Mouse (Mus musculus): Measurements from ENCODE around the gene Arid5a. TPM values are rescaled to one million over a fixed set of nuclear protein-coding genes. Genes with fewer than 3 reads are reported as not detected.
A peak's percentile ranks its signal among the peaks of the same experiment; 100 is the strongest.

The Arid5a gene
- 3.2 and 5.3 TPM in 2 replicates for polyA plus RNA-seq (2015; fragmentation: Nextera tagmentation; extraction: Ambion mirVana)

DNA sequence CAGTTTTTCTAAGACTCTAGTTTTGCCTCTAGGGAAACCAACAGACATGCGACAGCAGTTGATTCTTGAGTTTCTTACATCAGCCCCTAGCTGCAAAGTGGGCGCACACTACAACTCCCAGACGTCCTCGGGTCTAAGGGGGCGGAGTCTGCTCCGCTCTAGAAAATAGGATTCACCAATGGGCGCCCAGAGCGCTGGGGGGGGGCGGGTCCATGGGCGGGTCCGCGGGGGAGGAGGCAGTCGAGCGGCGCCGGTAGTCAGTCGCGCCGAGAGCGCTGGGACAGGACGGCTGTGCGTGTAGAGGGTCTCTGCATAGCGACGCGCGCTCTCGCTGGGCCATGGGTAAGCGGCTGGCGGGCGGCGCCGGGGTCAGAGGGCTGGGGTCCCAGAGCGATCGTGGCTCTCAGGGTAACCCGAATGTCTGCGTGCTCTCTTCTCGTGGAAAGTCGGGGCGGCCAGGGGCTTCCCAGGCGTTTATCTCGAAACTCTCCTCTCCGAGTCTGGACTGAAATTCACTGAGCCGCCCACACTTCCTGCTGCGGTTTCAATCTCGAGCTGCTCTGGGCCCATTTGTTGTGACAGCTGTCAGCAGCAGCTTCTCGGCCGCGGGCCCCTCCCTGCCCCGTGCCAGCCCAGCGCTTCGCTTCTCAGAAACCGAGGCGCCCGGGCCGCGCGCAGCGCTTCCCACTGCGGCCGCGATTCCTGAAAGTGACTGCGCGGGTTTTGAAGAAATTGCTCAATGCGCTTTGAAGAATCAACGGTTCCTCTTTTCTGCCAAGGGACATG, at the start of gene Arid5a:
Gene Arid5a (plus strand): TSS at position 239 of the 786 bp plus-strand sequence.
- Histone ChIP-seq H3K4me1 (replicated peaks) (peaks cover 16% of the 10 kb centered on the region; the same call in 1 of the 2 replicates), H3K27ac (peak within 1 kb of the TSS; percentile 46; the same call in 1 of the 2 replicates), H3K9ac (peak within 1 kb of the TSS; percentile 61), H3K4me2 (replicated peaks) (peak within 1 kb of the TSS; percentile 90), H3K9me3 (no peaks in the 10 kb centered on the region), H3K27me3 (replicated peaks) (0 out of 2 replicates have a peak, but pooled peaks cover 9% of the 10 kb centered on the region), H3K4me3 (replicated peaks) (peak within 1 kb of the TSS; percentile 60), H3K36me3 (no peaks in the 10 kb centered on the region)
- ATAC-seq = peak; percentile 94
- under 1% methylated on average over 65 of the region's 65 CpGs for WGBS

DNA sequence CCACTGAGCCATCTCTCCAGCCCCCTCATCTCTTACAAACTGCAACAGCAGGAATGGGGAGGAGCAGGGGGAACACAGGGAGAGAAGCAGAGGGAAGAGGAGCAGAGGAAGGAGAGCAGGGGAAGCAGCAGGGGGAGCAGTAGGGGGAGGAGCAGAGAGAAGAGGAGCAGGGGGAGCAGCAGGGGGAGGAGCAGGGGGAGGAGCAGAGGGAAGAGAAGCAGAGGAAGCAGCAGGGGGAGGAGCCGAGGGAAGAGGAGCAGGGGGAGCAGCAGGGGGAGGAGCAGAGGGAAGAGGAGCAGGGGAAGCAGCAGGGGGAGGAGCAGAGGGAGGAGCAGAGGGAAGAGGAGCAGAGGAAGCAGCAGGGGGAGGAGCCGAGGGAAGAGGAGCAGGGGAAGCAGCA, 48.9 kb upstream of the Arid5a start:
- Histone ChIP-seq H3K27ac (no peak overlapping the region), H3K9ac (no peak overlapping the region), H3K4me3 (replicated peaks) (no peak overlapping the region), H3K27me3 (replicated peaks) (no peaks in the 10 kb centered on the region), H3K9me3 (no peaks in the 10 kb centered on the region), H3K36me3 (no peaks in the 10 kb centered on the region), H3K4me1 (replicated peaks) (0 out of 2 replicates have a peak, but pooled peaks cover 6% of the 10 kb centered on the region), H3K4me2 (replicated peaks) (no peak overlapping the region)
- no peak for ATAC-seq
- WGBS = 75% methylated on average over 2 of the region's 2 CpGs

DNA sequence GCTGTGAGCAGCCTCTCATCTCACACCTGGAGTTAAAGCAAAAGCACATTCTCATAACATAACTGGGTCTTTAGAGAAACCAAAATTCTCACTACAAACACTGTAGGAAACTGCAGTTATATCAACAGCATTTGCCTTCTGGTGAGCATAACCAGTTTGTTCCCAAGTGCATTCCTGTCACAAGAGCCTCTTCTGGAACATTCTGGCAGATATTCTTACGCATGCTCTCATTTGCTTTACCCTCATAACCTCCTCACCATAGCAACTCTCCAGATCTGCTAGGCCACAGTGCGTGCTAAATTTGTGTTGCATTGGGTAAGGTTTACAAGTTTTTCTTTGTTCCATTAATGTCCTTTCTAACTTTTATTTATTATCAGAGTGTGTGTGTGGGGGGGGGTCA, 48.3 kb upstream of the Arid5a start:
- H3K9me3 ChIP-seq = no peaks in the 10 kb centered on the region
- no peaks in the 10 kb centered on the region for H3K36me3 ChIP-seq
- 91% methylated on average over 2 of the region's 2 CpGs for WGBS
- H3K9ac ChIP-seq = no peak overlapping the region
- H3K4me2 ChIP-seq (replicated peaks) = no peak overlapping the region
- H3K27ac ChIP-seq = no peak overlapping the region
- no peaks in the 10 kb centered on the region for H3K27me3 ChIP-seq (replicated peaks)
- ATAC-seq = no peak
- no peak overlapping the region for H3K4me3 ChIP-seq (replicated peaks)
- H3K4me1 ChIP-seq (replicated peaks) = 0 out of 2 replicates have a peak, but pooled peaks cover 6% of the 10 kb centered on the region

DNA sequence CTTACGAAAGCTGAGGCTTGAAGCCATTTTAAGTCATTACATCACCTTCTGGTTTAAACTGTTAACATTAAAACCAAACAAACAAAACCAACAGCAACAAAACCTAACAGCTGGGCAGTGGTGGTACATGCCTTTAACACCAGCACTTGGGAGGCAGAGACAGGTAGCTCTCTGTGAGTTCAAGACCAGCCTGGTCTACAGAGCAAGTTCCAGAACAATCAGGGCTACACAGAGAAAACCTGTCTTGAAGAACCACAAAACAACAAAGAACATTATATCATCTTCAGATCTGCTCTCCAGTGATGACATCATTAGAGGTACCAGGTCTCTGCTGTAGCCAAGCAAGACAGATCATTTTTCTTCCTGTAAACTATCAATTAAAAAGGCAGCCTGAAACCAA, 47.1 kb upstream of the Arid5a start:
- WGBS = 84% methylated on average over 1 of the region's 1 CpGs
- no peak for ATAC-seq
- Histone ChIP-seq H3K27me3 (replicated peaks) (no peaks in the 10 kb centered on the region), H3K36me3 (no peaks in the 10 kb centered on the region), H3K4me3 (replicated peaks) (no peak overlapping the region), H3K9ac (no peak overlapping the region), H3K4me1 (replicated peaks) (no peaks in the 10 kb centered on the region), H3K27ac (no peak overlapping the region), H3K4me2 (replicated peaks) (no peak overlapping the region), H3K9me3 (no peaks in the 10 kb centered on the region)

DNA sequence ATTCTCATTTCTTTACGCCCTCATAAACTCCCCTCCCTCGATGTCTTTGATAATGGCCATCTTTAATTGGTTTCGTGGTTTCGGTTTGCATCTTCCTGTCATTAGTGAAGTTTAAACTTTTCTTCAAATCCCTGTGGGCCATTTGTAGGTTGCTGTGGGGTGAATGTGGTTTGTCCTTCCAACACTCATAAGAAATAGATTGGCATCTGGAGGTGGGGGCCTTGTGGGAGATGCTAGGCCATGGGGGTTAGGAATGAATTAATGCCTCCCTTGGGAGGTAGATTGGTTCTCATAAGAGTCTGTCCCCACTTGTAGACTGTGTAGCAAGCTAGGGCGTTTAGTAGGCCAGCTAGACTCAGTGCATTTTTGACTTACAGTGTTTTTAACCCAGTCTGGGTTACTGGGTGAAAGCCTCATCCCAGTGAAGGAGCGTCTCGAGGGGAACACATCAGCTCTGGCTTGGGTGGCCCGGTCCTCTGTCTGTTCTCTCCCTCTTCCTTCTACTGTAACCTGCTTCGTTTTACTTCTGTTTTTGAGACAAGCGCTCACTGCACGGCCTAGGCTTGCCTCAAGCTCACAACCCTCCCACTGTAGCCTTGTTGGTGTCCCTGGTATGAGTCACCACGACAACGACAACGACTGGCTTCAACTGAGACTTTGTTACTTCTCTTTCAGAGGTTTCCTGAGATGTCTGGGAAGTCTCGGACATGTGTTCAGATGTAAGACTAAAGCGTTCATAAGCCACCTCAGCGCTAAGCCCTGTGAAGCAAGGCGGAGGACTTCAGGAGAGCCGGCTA, 45.6 kb upstream of the Arid5a start:
- Histone ChIP-seq H3K9ac (no peak overlapping the region), H3K4me3 (replicated peaks) (no peak overlapping the region), H3K36me3 (no peaks in the 10 kb centered on the region), H3K27ac (no peak overlapping the region), H3K4me1 (replicated peaks) (no peaks in the 10 kb centered on the region), H3K27me3 (replicated peaks) (no peaks in the 10 kb centered on the region), H3K4me2 (replicated peaks) (no peak overlapping the region), H3K9me3 (no peaks in the 10 kb centered on the region)
- 81% methylated on average over 19 of the region's 19 CpGs for WGBS
- no peak for ATAC-seq

DNA sequence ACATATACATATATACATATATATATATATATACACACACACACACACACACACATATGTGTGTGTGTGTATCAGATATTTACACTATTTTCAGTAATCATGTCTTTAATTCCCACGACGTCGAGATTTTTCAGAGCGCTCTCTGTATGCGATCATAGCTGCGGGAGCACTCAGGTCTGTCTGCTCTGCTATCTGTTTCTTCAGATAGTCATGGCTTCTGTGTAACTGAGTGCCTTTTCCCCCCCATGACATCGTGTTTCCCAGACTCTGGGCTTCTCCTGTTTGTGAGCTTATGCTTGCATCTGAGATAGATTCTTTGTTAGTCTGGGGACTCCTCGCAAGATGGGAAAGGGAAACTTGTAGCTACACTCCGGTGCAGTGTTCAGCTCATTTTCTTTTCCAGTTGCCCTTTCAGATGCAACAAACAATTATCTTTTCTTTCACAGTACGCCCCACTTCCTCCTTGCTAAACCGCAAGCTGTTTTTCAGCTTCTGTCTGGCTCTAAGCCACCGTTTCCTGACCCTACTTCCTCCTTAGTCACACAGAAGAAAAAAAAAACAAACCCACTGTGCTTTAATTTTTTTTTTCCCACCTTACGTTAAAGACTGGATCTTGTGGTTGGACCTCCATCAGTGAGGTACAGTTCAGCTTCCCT, 43.6 kb upstream of the Arid5a start:
- no peak for ATAC-seq
- H3K4me2 ChIP-seq (replicated peaks) = 0 out of 2 replicates have a peak overlapping the region, but pooled peaks have one; percentile 22
- H3K4me3 ChIP-seq (replicated peaks) = no peak overlapping the region
- no peaks in the 10 kb centered on the region for H3K27me3 ChIP-seq (replicated peaks)
- no peaks in the 10 kb centered on the region for H3K36me3 ChIP-seq
- H3K4me1 ChIP-seq (replicated peaks) = peaks cover under 1% of the 10 kb centered on the region; the same call in 1 of the 2 replicates
- H3K9ac ChIP-seq = peak overlapping the region; percentile 3; the same call in 1 of the 2 replicates
- peak overlapping the region; percentile 60 for H3K27ac ChIP-seq
- 46% methylated on average over 13 of the region's 13 CpGs for WGBS
- no peaks in the 10 kb centered on the region for H3K9me3 ChIP-seq

DNA sequence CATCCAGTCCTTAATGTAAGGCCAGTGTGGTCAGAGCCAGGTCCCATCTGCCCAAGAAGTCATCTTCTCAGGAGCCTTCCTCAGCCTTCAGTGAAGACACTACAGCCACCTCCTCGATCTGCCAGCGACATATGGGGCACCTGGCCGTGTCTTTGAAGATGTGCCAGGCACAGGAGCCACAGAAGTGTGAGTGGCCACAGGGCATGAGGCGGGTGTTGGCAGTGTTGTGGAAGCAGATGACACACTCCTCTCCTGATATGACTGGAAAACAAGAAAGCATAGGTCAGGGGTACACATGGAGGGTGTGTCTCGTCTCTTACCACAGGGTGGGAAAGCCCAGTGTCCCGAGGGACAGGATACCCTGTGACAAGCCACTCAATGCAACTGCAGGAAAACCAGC, 41.2 kb upstream of the Arid5a start:
- ATAC-seq = no peak
- Histone ChIP-seq H3K36me3 (no peaks in the 10 kb centered on the region), H3K27me3 (replicated peaks) (no peaks in the 10 kb centered on the region), H3K4me3 (replicated peaks) (no peak overlapping the region), H3K4me2 (replicated peaks) (no peak overlapping the region), H3K9me3 (no peaks in the 10 kb centered on the region), H3K27ac (no peak overlapping the region), H3K9ac (no peak overlapping the region), H3K4me1 (replicated peaks) (peaks cover 18% of the 10 kb centered on the region)
- WGBS = 87% methylated on average over 6 of the region's 6 CpGs

DNA sequence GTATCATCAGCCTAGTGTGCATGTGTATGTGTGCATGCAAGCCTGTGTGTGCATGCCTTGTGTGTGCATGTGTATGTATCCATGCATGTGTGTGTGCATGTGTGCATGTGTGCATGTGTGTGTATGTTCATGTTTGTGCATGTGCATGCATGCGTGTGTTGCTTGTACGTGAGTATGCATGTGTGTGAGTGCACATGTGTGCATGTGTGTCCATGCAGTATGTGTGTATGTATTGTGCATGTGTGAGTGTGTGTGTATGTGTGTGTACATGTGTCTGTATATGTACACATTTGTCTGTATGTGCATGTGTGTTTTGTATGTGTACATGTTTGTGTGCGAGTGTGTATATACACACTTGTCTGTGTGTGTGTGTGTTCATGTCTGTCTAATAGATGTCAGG, 39.9 kb upstream of the Arid5a start:
- H3K36me3 ChIP-seq = no peaks in the 10 kb centered on the region
- H3K9me3 ChIP-seq = no peaks in the 10 kb centered on the region
- H3K27me3 ChIP-seq (replicated peaks) = no peaks in the 10 kb centered on the region
- H3K4me3 ChIP-seq (replicated peaks) = no peak overlapping the region
- 97% methylated on average over 3 of the region's 3 CpGs for WGBS
- H3K4me2 ChIP-seq (replicated peaks) = no peak overlapping the region
- H3K27ac ChIP-seq = no peak overlapping the region
- no peak overlapping the region for H3K9ac ChIP-seq
- H3K4me1 ChIP-seq (replicated peaks) = peaks cover 29% of the 10 kb centered on the region
- no peak for ATAC-seq

DNA sequence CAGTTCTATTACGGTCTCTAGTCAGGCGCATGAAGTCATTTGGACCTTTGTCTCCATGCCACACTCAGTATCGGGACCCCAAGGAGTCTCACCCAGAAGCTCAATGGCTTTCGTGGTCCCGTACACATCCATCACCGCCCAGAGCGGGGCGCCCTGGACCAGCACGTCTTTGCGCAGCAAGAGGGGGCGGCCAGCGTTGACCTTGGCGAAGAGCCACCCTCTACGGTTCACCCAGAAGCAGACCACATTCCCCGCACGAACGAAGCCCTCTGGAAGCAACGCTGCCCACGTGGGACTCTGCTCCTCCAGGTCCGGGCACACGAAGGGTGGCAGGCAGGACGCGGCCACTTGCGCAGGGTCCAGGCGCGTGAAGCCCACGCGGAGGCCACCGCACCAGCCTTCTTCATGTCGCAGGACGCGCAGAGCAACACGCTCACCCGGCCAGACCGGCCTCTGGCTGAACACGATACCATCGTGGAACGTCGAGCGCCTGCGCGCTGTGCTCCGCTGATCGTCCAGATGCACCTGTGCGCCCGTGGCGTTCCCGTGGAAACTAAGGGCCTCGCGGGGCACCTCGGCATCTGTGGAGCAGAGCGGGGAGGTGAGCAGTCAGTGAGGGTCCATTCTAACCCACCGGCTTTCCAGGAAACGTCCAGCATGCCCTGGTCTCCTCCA, 38.3 kb upstream of the Arid5a start:
- H3K9ac ChIP-seq = no peak overlapping the region
- 53% methylated on average over 54 of the region's 54 CpGs for WGBS
- H3K36me3 ChIP-seq = no peaks in the 10 kb centered on the region
- H3K4me3 ChIP-seq (replicated peaks) = peak overlapping the region; percentile 14; the same call in 1 of the 2 replicates
- peak overlapping the region; percentile 39 for H3K4me2 ChIP-seq (replicated peaks)
- H3K9me3 ChIP-seq = no peaks in the 10 kb centered on the region
- H3K27me3 ChIP-seq (replicated peaks) = no peaks in the 10 kb centered on the region
- ATAC-seq = no peak
- peaks cover 38% of the 10 kb centered on the region for H3K4me1 ChIP-seq (replicated peaks)
- no peak overlapping the region for H3K27ac ChIP-seq

DNA sequence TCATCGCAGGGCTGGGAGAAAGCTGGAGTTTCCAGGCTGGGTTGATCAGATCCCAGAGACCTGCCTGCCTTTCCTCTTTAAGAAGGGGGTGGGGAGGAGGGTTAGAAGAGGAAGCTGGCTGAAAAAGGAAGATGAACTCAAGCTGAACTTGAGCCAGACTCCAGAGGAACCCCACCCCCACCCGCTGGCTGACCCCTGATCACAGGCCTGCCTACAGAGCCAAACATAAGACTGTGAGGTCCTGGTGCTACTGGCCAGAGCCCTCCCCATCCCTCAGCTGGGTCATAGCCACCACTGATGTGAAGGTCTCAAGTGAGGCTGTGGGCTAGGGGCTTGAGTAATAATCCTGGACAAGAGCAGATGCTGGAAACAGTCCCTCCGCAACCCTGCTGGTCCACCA, 36.9 kb upstream of the Arid5a start:
- Histone ChIP-seq H3K4me1 (replicated peaks) (peaks cover 47% of the 10 kb centered on the region), H3K9ac (no peak overlapping the region), H3K27me3 (replicated peaks) (no peaks in the 10 kb centered on the region), H3K9me3 (no peaks in the 10 kb centered on the region), H3K4me3 (replicated peaks) (no peak overlapping the region), H3K36me3 (no peaks in the 10 kb centered on the region), H3K27ac (peak overlapping the region; percentile 93), H3K4me2 (replicated peaks) (peak overlapping the region; percentile 54)
- WGBS = 32% methylated on average over 3 of the region's 3 CpGs
- peak; percentile 3; the same call in 1 of the 2 replicates for ATAC-seq

DNA sequence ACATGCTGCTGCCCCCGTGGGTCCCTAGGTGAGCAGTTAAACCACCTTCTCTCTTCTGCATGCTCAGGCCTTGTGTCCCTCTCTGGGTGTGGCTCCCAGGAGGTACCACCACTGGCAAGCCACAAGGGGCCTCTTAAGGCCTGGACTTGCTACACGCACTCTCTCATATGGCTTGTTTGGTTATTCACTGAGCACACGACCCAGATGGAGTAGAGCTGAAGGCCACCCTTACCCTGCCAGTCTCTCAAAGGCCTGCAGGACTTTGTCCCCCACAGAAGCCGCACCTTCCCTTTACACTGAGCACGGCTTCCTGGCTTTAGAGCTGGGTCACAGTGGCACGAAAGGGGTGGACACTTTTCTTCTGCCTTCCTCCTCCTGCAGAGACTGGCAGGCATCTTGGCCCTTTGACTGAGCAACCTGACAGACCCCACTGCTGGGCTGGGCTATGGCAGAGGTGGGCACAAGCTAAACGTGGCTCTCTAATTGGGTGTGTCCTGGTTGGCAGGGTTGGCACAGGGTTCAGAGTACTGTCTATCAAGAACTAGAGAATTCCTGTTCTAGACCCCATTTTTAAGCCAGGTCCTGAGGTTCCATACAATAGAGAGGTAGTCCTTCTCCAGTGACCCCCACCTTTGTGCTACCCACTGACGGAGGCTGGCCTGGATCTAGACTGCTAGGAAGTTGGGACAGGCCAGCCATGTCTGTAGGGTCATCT, 35.9 kb upstream of the Arid5a start:
- H3K27me3 ChIP-seq (replicated peaks) = no peaks in the 10 kb centered on the region
- no peak overlapping the region for H3K9ac ChIP-seq
- peak; percentile 55 for ATAC-seq
- peaks cover 49% of the 10 kb centered on the region for H3K4me1 ChIP-seq (replicated peaks)
- H3K4me3 ChIP-seq (replicated peaks) = peak overlapping the region; percentile 32; the same call in 1 of the 2 replicates
- no peaks in the 10 kb centered on the region for H3K36me3 ChIP-seq
- WGBS = 46% methylated on average over 8 of the region's 8 CpGs
- peak overlapping the region; percentile 93 for H3K27ac ChIP-seq
- H3K4me2 ChIP-seq (replicated peaks) = peak overlapping the region; percentile 54
- no peaks in the 10 kb centered on the region for H3K9me3 ChIP-seq
